Mouse (Mus musculus) forelimb bud, embryonic 11.5 days (tissue): ENCODE data around the gene Gm44579.
A peak's percentile ranks its signal among the peaks of the same experiment; 100 is the strongest.

Experiments used
- DNase-seq: peaks from one replicate; pipeline ENCODE4 v3.0.0-alpha.2; 2012; ENCODE audit warnings: low read depth, low spot score

Gm44579 gene

GRCm38 (mm10) chr15:98168622-98169004, 52.2 kb downstream of the Gm44579 start:
- no peak for DNase-seq

- DNase-seq: peak; percentile 91
These were observed 52.8 kb downstream of the Gm44579 start for GRCm38 (mm10) chr15:98167645-98168621.

- DNase-seq: no peak
These were observed 53.7 kb downstream of the Gm44579 start, which contains the start of gene Ccdc184 for GRCm38 (mm10) chr15:98166963-98167644. Ccdc184 (plus strand) TSS chr15:98167158.

- no peak for DNase-seq
These were observed 55.3 kb downstream of the Gm44579 start, which contains the start of gene Asb8 for GRCm38 (mm10) chr15:98165525-98165924. Asb8 (minus strand) TSS chr15:98165625.

- no peak for DNase-seq
These were observed 58.2 kb downstream of the Gm44579 start for GRCm38 (mm10) chr15:98162561-98162960.

- DNase-seq: no peak
These were observed 59.6 kb downstream of the Gm44579 start for GRCm38 (mm10) chr15:98161026-98161805.

- DNase-seq: no peak
These were observed 63.5 kb downstream of the Gm44579 start for GRCm38 (mm10) chr15:98157253-98157652.

GRCm38 (mm10) chr15:98155944-98156343, 64.8 kb downstream of the Gm44579 start:
- DNase-seq: no peak

- no peak for DNase-seq
These were observed 65.5 kb downstream of the Gm44579 start for GRCm38 (mm10) chr15:98155272-98155671.

GRCm38 (mm10) chr15:98154631-98155030, 66.1 kb downstream of the Gm44579 start:
- no peak for DNase-seq

GRCm38 (mm10) chr15:98154146-98154545, 66.6 kb downstream of the Gm44579 start:
- no peak for DNase-seq

GRCm38 (mm10) chr15:98153625-98154024, 67.2 kb downstream of the Gm44579 start:
- peak; percentile 54 for DNase-seq

- no peak for DNase-seq
These were observed 67.9 kb downstream of the Gm44579 start for GRCm38 (mm10) chr15:98152916-98153315.

GRCm38 (mm10) chr15:98149166-98149602, 71.6 kb downstream of the Gm44579 start:
- DNase-seq: no peak

GRCm38 (mm10) chr15:98148356-98148755, 72.4 kb downstream of the Gm44579 start:
- DNase-seq: no peak

- peak; percentile 95 for DNase-seq
These were observed 75.1 kb downstream of the Gm44579 start for GRCm38 (mm10) chr15:98145559-98146181.

- DNase-seq: no peak
These were observed 75.8 kb downstream of the Gm44579 start for GRCm38 (mm10) chr15:98144861-98145507.

GRCm38 (mm10) chr15:98142515-98142914, 78.3 kb downstream of the Gm44579 start:
- DNase-seq: no peak

- DNase-seq: no peak
These were observed 80.0 kb downstream of the Gm44579 start for GRCm38 (mm10) chr15:98140809-98141208.

GRCm38 (mm10) chr15:98139763-98140162, 81.0 kb downstream of the Gm44579 start:
- no peak for DNase-seq

GRCm38 (mm10) chr15:98136871-98137270, 83.9 kb downstream of the Gm44579 start:
- no peak for DNase-seq
